ENCODE assay signal across 8 mouse cellular contexts in the genomic region with DNA sequence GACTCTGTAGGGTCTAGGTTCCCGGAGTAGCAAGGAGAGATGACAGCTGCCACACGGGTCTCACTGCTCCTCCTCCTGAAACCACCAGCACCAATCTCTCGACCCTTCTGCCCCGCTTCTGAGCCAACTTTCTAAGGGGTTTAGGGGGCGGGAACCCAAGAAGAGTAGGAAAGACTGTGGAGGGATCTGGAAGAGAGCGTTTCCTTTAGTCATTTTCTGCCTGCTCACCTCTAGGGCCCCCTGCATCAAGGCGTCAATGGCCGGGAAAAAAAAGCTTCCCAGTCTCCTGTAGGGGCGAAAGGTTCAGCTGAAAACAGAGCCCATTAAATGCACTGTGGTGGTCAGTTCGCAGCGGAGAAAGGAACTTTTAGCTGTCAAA. TPM values are rescaled to one million over a fixed set of nuclear protein-coding genes. Genes with fewer than 3 reads are reported as not detected.
A peak's percentile ranks its signal among the peaks of the same experiment; 100 is the strongest.
DNase-seq lines count a peak whose midpoint lies in the region; ATAC-seq and TF ChIP-seq lines count a peak whose summit lies in the region.

No protein-coding gene starts in this region.

- H3K9me3 ChIP-seq in embryonic facial prominence, embryonic 15.5 days (replicated peaks): no peaks in the 10 kb centered on the region
- H3K9me3 ChIP-seq in intestine, embryonic 15.5 days: no peaks in the 10 kb centered on the region
- no peaks in the 10 kb centered on the region for H3K9me3 ChIP-seq in neural tube, embryonic 12.5 days

- no peak for TF ChIP-seq CTCF in layer of hippocampus, adult 2 months (conservative IDR thresholded peaks at IDR 0.05)

- H3K4me2 ChIP-seq in embryonic facial prominence, embryonic 15.5 days (replicated peaks): peak overlapping the region; percentile 95
- H3K4me2 ChIP-seq in intestine, embryonic 15.5 days (replicated peaks): peak overlapping the region; percentile 98
- peak overlapping the region; percentile 92 for H3K4me2 ChIP-seq in neural tube, embryonic 12.5 days (replicated peaks)

- ATAC-seq in embryonic facial prominence, embryonic 15.5 days (ENCODE audit: insufficient number of reproducible peaks, low FRiP score, low TSS enrichment, low read depth): no peak
- peak; percentile 56 for ATAC-seq in intestine, embryonic 15.5 days
- peak; percentile 65; the same call in 1 of the 2 replicates for ATAC-seq in neural tube, embryonic 12.5 days (ENCODE audit: low FRiP score, low read depth)

- no peaks in the 10 kb centered on the region for H3K27me3 ChIP-seq in embryonic facial prominence, embryonic 15.5 days
- H3K27me3 ChIP-seq in intestine, embryonic 15.5 days (replicated peaks): no peaks in the 10 kb centered on the region
- no peaks in the 10 kb centered on the region for H3K27me3 ChIP-seq in neural tube, embryonic 12.5 days (replicated peaks)

- peak overlapping the region; percentile 24 for H3K9ac ChIP-seq in embryonic facial prominence, embryonic 15.5 days
- H3K9ac ChIP-seq in intestine, embryonic 15.5 days: peak overlapping the region; percentile 42
- H3K9ac ChIP-seq in neural tube, embryonic 12.5 days: peak overlapping the region; percentile 56

- H3K36me3 ChIP-seq in embryonic facial prominence, embryonic 15.5 days: no peaks in the 10 kb centered on the region
- no peaks in the 10 kb centered on the region for H3K36me3 ChIP-seq in intestine, embryonic 15.5 days
- no peaks in the 10 kb centered on the region for H3K36me3 ChIP-seq in neural tube, embryonic 12.5 days

- 1% methylated on average over 11 of the region's 11 CpGs for WGBS in embryonic facial prominence, embryonic 15.5 days
- WGBS in intestine, embryonic 15.5 days: 1% methylated on average over 11 of the region's 11 CpGs
- WGBS in neural tube, embryonic 12.5 days: 2% methylated on average over 11 of the region's 11 CpGs

- peak overlapping the region; percentile 67 for H3K4me3 ChIP-seq in layer of hippocampus, adult 2 months
- H3K4me3 ChIP-seq in embryonic facial prominence, embryonic 15.5 days (replicated peaks): peak overlapping the region; percentile 54
- peak overlapping the region; percentile 57 for H3K4me3 ChIP-seq in intestine, embryonic 15.5 days (replicated peaks)
- peak overlapping the region; percentile 54 for H3K4me3 ChIP-seq in neural tube, embryonic 12.5 days

- no peak for DNase-seq in layer of hippocampus, adult 2 months (ENCODE audit: low spot score in 2 of 2)
- no peak for DNase-seq in layer of hippocampus, adult 11-12 months (ENCODE audit: low spot score)
- no peak for DNase-seq in urinary bladder, adult 2 months (ENCODE audit: low spot score)
- no peak for DNase-seq in frontal cortex, postnatal 14 days (ENCODE audit: low spot score in 2 of 2)
- no peak for DNase-seq in spleen, adult 18-20 months

- peaks cover 6% of the 10 kb centered on the region; the same call in 1 of the 2 replicates for H3K4me1 ChIP-seq in embryonic facial prominence, embryonic 15.5 days
- H3K4me1 ChIP-seq in intestine, embryonic 15.5 days (replicated peaks): no peaks in the 10 kb centered on the region
- peaks cover 5% of the 10 kb centered on the region; the same call in 1 of the 2 replicates for H3K4me1 ChIP-seq in neural tube, embryonic 12.5 days

- H3K27ac ChIP-seq in layer of hippocampus, adult 2 months: peak overlapping the region; percentile 40; the same call in 1 of the 2 replicates
- no peak overlapping the region for H3K27ac ChIP-seq in embryonic facial prominence, embryonic 15.5 days (replicated peaks)
- no peak overlapping the region for H3K27ac ChIP-seq in intestine, embryonic 15.5 days
- no peak overlapping the region for H3K27ac ChIP-seq in neural tube, embryonic 12.5 days

RNA-seq across cellular contexts. Expression of a gene that starts 0.4 kb away (rescaled TPM):
- 1 to 10 TPM; 1.0 to 1.6 TPM for total RNA-seq in layer of hippocampus, adult 2 months (2021)
- polyA plus RNA-seq in embryonic facial prominence, embryonic 15.5 days (2015; fragmentation: Nextera tagmentation; extraction: Ambion mirVana): 0.37 and 0.39 TPM in 2 replicates
- polyA plus RNA-seq in intestine, embryonic 15.5 days (2015; fragmentation: Nextera tagmentation; extraction: Ambion mirVana): 0.09 and 0.14 TPM in 2 replicates
- 0.75 and 0.86 TPM in 2 replicates for polyA plus RNA-seq in neural tube, embryonic 12.5 days (2016; fragmentation: Nextera tagmentation; extraction: Ambion mirVana)
- not detected in 2 replicates for polyA plus RNA-seq in urinary bladder, adult 2 months (2012; rRNA removed)

RNA-seq across cellular contexts. Expression of a gene that starts 41.1 kb away (rescaled TPM):
- not detected for total RNA-seq in layer of hippocampus, adult 2 months (2021)
- 0.33 and 0.46 TPM in 2 replicates for polyA plus RNA-seq in embryonic facial prominence, embryonic 15.5 days (2015; fragmentation: Nextera tagmentation; extraction: Ambion mirVana)
- polyA plus RNA-seq in intestine, embryonic 15.5 days (2015; fragmentation: Nextera tagmentation; extraction: Ambion mirVana): 0.10 TPM in 1 of 2 replicates, not detected in the other
- polyA plus RNA-seq in neural tube, embryonic 12.5 days (2016; fragmentation: Nextera tagmentation; extraction: Ambion mirVana): 0.27 and 0.80 TPM in 2 replicates
- polyA plus RNA-seq in urinary bladder, adult 2 months (2012; rRNA removed): not detected in 2 replicates
